Mouse (Mus musculus): ENCODE measurements around the gene Iqck. TPM values are rescaled to one million over a fixed set of nuclear protein-coding genes. Genes with fewer than 3 reads are reported as not detected.

Iqck gene
- polyA plus RNA-seq, 1 experiment from 2014 or later = 4.5 TPM

DNA sequence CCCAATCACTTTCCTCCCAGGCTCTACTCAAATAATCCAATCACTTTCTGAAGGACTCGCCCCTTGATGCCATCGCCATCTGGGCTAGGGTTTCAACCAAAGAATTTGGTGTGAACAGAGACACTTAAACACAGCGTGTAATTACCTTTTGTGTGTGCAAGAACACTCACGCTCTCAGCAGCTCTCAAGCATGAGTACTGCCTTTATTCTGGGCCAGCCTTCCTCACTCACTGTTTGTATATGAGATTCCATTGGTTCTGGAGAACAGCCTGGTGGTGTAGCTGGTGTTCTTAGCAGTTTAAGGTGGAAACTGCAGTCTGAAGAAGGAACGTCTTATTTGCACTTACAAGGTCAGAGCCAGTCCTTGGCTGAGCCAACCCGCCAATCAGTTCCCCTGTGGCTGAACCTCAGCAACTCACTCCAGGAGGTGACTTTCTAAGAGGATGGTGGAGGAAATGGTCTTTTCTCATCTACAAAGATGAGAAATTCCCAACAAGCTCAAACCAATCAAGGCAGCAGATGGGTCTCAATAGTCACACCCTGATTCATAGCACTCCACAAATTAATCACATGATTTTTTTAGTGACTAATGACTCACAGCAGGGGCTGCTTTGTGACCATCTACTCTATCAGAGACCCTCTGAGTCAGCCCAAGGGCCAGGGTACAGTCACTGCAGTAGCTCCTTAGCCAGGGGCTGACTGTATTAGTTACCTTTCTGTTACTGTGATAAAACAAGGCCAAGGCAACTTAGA, 31.9 kb downstream of the Iqck start:
- POLR2A ChIA-PET = no interaction called here
- in situ Hi-C loops (cut with MboI; ENCODE audit: low pct_unique_long_range_greater_than_20kb) = no loop called here
- no peaks in the 10 kb centered on the region for H3K27me3 ChIP-seq
- DNase-seq (ENCODE audit: low read depth, low spot score) (no peak), ATAC-seq (no peak)
- CTCF ChIA-PET = no interaction called here
- TF ChIP-seq CTCF (IDR thresholded peaks at IDR 0.05) = no peak

DNA sequence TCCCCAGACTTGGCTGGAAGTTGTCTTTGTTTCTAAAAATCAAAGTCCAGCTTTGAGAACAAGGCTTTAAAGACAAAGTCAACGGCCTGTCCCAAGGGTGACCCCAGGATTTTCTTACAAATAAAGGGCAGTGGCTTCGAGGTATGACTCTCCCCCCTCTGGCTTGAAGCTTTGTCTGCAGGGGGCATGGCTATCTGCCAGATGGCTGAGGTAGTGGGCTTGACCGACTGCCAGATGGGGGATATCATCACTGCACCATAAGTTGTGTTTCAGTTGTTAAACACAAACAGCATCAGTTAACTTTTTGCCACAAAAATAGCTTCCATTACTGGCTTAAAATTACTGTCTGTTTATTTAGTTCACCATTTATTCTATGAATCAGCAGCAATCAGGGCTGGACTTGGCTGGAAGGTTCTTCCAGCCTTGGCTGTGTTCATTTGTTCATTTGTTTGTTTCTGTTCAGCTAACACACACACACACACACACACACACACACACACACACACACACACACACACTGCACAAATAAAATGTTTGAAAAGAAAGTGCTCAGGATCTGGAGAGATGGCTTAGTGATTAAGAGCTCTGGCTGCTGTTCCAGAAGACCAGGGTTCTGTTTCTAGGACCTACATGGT, 33.6 kb downstream of the Iqck start:
- in situ Hi-C loops (cut with MboI; ENCODE audit: low pct_unique_long_range_greater_than_20kb) = no loop called here
- ATAC-seq (peak; percentile 58), DNase-seq (ENCODE audit: low read depth, low spot score) (peak; percentile 94)
- POLR2A ChIA-PET = interaction anchor here (0.7 to 1.4 kb wide), 6 partner anchors 9 to 104 kb away, joined by 3 to 7 read pairs (median 4); partner anchors contain the start of gene Iqck
- no peak for TF ChIP-seq CTCF (IDR thresholded peaks at IDR 0.05)
- CTCF ChIA-PET = interaction anchor here (0.9 to 1.6 kb wide), 3 partner anchors 10 to 107 kb away, joined by 3 to 4 read pairs (median 3); no protein-coding TSS in a partner anchor
- no peaks in the 10 kb centered on the region for H3K27me3 ChIP-seq

DNA sequence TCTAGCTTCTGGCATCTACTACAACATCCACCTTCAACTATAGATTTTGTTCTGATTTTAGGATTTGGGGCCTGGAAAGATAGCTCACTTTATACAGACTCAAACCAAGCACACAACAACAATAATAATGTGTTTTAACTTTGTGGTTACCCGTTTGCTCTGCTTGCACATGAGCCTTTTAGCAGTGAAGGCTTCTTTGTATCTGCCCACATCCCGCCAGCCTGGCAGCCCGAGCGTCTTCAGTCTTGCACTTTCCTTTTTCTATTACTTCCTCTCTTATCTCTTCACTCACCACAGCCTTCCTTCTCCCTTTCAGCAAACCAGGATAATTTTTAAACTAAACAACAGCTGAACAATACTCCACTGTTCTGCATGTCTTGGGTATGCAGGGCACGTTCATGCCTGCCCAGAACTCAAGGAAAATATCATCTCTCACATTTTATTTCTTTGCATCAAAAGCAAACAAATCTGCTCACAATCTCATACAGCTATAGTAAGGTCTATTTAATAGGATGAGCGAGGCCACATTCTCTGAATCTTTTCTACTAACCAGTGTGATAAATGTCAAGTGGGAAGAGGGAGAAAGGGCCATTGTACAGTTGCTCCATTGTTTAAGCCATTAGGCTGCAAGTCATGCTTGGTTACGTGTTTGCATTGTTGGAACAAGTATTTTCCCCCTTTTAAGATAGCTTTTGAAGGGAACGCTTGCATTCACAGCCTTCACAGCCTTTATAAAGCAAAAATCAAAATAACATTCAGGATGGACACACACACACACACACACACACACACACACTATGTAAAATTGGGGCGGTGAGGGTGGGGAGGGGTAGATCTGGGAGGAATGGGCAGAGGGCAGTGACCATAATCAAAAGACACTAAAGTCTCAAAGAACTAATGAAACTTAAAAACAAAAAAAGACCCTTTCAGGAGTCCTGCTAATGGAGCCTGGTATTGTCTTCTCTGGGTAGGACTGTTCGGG, 40.2 kb downstream of the Iqck start:
- H3K27me3 ChIP-seq = no peaks in the 10 kb centered on the region
- DNase-seq (ENCODE audit: low read depth, low spot score) (no peak), ATAC-seq (no peak)
- in situ Hi-C loops (cut with MboI; ENCODE audit: low pct_unique_long_range_greater_than_20kb) = no loop called here
- ChIA-PET CTCF (interaction anchor here (1.3 kb wide), 1 partner anchor 14 kb away, joined by 3 read pairs; no protein-coding TSS in a partner anchor), POLR2A (interaction anchor here (1.0 kb wide), 1 partner anchor 54 kb away, joined by 4 read pairs; no protein-coding TSS in a partner anchor)
- no peak for TF ChIP-seq CTCF (IDR thresholded peaks at IDR 0.05)

DNA sequence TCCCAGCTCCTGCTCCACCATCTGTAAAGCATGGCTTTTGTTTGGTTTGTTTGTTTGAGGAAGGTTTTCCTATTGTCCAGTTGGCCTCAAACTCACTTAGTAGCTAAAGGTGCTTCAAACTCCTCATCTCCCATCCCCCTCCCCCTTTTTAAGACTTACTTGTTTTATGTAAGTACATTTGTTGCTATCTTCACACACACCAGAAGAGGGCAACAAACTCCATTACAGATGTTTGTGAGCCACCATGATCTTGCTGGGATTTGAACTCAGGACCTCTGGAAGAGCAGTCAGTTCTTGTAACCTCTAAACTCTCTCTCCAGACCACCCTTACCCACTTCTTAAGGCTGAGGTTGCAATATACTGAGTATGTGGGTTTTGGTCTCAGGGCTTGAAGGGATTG, 42.5 kb downstream of the Iqck start:
- H3K27me3 ChIP-seq = no peaks in the 10 kb centered on the region
- DNase-seq (ENCODE audit: low read depth, low spot score) = no peak
- in situ Hi-C loops (cut with MboI; ENCODE audit: low pct_unique_long_range_greater_than_20kb) = no loop called here
- no peak for ATAC-seq
- POLR2A ChIA-PET = interaction anchor here (0.8 to 0.9 kb wide), 2 partner anchors 9 to 11 kb away, joined by 3 to 4 read pairs; no protein-coding TSS in a partner anchor
- no peak for TF ChIP-seq CTCF (IDR thresholded peaks at IDR 0.05)
- CTCF ChIA-PET = interaction anchor here (2.1 kb wide), 1 partner anchor 11 kb away, joined by 8 read pairs; no protein-coding TSS in a partner anchor

DNA sequence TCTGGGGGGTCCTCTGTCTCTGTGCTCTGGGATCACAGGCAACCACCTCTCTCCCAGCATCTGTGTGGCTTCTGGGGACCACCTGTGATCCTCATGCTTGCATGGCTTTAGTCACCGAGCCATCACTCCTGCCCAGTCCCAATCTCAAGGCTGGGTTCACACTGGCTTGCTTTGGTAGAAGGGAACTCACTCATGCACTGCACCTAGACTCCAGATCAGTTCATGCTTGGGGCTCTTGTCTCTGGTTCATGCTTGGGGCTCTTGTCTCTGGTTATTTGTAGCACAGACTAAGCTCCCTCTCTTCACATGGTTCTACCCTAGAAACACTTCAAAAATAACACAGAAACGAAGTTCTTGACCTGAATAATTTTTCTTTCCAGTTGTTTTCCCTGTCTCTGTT, 44.5 kb downstream of the Iqck start:
- CTCF ChIA-PET = interaction anchor here (1.4 kb wide), 1 partner anchor 10 kb away, joined by 3 read pairs; no protein-coding TSS in a partner anchor
- ATAC-seq (no peak), DNase-seq (ENCODE audit: low read depth, low spot score) (no peak)
- POLR2A ChIA-PET = no interaction called here
- no peaks in the 10 kb centered on the region for H3K27me3 ChIP-seq
- no peak for TF ChIP-seq CTCF (IDR thresholded peaks at IDR 0.05)
- in situ Hi-C loops (cut with MboI; ENCODE audit: low pct_unique_long_range_greater_than_20kb) = no loop called here

DNA sequence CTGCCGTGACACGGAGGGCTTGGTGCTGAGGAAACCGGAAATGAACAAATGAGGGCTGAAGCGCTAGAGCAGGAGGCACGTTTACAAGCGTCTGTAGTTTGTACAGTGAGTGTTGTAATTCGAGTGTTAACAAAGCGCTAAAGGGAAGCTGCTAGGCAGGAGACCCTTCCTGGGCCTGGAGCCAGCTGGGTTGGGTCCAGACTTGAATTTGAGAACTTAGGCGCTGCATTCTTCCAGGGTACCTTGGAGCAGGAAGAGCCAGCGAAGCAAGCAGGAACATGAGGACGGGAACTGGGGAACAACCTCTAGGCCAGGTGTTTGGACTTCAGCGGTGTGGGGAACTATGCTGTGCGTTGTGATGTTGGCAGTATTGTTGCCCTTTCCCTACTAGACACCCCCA, 47.4 kb downstream of the Iqck start:
- DNase-seq (ENCODE audit: low read depth, low spot score) (no peak), ATAC-seq (no peak)
- no peaks in the 10 kb centered on the region for H3K27me3 ChIP-seq
- POLR2A ChIA-PET = no interaction called here
- CTCF ChIA-PET = no interaction called here
- in situ Hi-C loops (cut with MboI; ENCODE audit: low pct_unique_long_range_greater_than_20kb) = no loop called here
- no peak for TF ChIP-seq CTCF (IDR thresholded peaks at IDR 0.05)

DNA sequence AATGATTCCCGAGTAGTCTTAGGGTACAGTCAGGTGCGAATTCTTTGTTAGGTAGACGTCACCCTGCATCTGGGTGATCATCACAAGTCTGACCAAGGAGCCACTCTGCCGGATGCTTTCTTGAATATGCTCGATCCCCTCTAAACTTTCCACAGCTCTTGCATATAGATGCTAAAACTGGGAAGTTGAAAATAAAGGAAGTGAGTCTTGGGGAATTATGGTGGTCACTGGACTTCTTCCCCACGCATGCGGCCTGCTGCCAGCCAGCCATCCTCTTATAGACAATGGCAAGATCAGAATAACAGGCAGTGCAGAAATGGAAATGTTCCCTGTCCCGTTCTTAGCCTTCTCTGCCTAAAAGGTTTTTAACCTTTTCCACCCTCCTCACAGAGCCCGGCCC, 48.3 kb downstream of the Iqck start:
- ChIA-PET CTCF (no interaction called here), POLR2A (no interaction called here)
- no peaks in the 10 kb centered on the region for H3K27me3 ChIP-seq
- in situ Hi-C loops (cut with MboI; ENCODE audit: low pct_unique_long_range_greater_than_20kb) = no loop called here
- no peak for ATAC-seq
- no peak for DNase-seq (ENCODE audit: low read depth, low spot score)
- TF ChIP-seq CTCF (IDR thresholded peaks at IDR 0.05) = no peak

DNA sequence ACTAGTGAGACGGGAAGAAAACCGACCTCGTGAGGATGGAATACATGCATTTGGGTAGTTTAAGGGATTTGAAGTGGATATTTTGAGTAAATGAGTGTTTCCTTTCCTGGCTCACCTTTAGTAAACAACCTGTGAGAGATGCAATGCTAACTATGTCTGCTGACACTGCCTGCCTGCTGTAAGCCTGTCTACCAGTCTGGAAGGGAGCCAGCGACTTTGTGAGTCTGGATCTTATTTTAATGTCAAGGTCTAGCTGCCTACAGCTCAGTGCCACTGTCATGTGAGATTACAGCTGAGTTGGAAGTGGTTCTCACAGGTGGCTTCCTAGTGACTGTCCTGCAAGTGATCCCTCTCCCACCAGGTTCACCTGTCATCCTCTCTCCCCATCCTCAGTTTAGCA, 49.0 kb downstream of the Iqck start:
- no peak for ATAC-seq
- in situ Hi-C loops (cut with MboI; ENCODE audit: low pct_unique_long_range_greater_than_20kb) = no loop called here
- ChIA-PET CTCF (interaction anchor here (1.3 kb wide), 1 partner anchor 15 kb away, joined by 3 read pairs; no protein-coding TSS in a partner anchor), POLR2A (no interaction called here)
- no peak for TF ChIP-seq CTCF (IDR thresholded peaks at IDR 0.05)
- DNase-seq (ENCODE audit: low read depth, low spot score) = no peak
- H3K27me3 ChIP-seq = no peaks in the 10 kb centered on the region

DNA sequence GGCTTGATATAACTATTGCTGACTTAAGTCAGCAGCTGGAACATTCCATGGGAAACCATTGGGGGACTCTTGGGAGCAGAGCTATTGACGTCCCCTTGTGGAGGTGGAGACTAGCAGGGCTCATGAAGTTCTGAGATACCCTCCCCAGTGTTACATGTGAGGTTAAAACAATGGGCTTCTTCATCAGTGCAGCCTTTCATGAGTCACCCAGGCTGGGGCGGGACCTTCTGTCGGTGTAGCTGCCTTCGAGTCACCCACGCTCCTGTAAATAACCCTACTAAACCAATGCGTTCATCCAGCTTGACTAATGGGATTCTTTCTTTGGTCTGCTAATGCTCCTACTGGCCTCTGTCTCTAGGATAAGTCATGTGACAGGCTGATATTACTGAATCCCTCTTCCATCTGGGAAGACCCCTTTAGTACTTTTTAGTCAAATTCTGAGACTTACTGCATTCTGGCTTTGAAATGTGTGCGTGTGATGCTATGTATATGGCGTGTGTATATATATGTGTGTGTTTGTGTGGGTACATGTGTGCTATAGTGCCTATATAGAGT, 53.5 kb downstream of the Iqck start:
- ChIA-PET POLR2A (interaction anchor here (0.6 to 2.1 kb wide), 2 partner anchors 11 to 15 kb away, joined by 4 read pairs; no protein-coding TSS in a partner anchor), CTCF (interaction anchor here (1.3 to 4.3 kb wide), 3 partner anchors 11 to 14 kb away, joined by 3 to 19 read pairs (median 8); no protein-coding TSS in a partner anchor)
- no peak for TF ChIP-seq CTCF (IDR thresholded peaks at IDR 0.05)
- DNase-seq (ENCODE audit: low read depth, low spot score) (no peak), ATAC-seq (peak; percentile 61)
- no peaks in the 10 kb centered on the region for H3K27me3 ChIP-seq
- in situ Hi-C loops (cut with MboI; ENCODE audit: low pct_unique_long_range_greater_than_20kb) = no loop called here

DNA sequence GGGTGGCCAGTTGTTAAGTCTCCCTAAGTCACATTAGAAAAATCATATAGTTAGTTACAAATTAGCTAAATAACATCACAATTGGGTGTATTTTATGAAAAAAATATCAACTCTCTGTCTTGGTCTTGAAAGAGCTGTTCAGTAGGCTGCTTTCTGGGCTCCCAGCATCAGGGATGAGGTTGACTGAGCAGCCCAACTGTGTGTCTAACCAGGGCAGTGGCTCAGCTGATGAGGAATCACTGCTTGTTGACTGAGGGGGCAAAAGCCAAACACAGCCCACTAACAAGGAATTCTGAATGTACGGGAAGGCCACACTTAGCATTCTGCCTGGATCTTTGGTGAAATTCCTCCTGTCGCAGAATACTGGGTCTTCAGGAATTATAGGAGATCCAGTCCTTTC, 54.9 kb downstream of the Iqck start:
- DNase-seq (ENCODE audit: low read depth, low spot score) = no peak
- POLR2A ChIA-PET = interaction anchor here (1.4 to 1.7 kb wide), 2 partner anchors 19 to 55 kb away, joined by 4 read pairs; partner anchors contain the start of gene Iqck
- CTCF ChIA-PET = interaction anchor here (0.7 to 4.3 kb wide), 7 partner anchors 9 to 145 kb away, joined by 3 to 19 read pairs (median 3); no protein-coding TSS in a partner anchor
- H3K27me3 ChIP-seq = no peaks in the 10 kb centered on the region
- TF ChIP-seq CTCF (IDR thresholded peaks at IDR 0.05) = no peak
- in situ Hi-C loops (cut with MboI; ENCODE audit: low pct_unique_long_range_greater_than_20kb) = no loop called here
- peak; percentile 70 for ATAC-seq
